8 mouse cellular contexts compared by ENCODE assay signal in genomic region chr1:192137926-192138910, GRCm38 (mm10). TPM values are rescaled to one million over a fixed set of nuclear protein-coding genes. Genes with fewer than 3 reads are reported as not detected.
DNase-seq lines count a peak whose midpoint lies in the region; ATAC-seq lines count a peak whose summit lies in the region.

Gene Rcor3, minus strand, starts transcription at chr1:192138062.

- H3K4me2 ChIP-seq in hindbrain, embryonic 11.5 days (replicated peaks; ENCODE audit: low read depth, low read length), result peak within 1 kb of the TSS; percentile 94

- peak; percentile 89 for DNase-seq in MN1 (ENCODE audit: low spot score)
- DNase-seq in cerebellum, adult 9-10 months, result peak; percentile 81
- DNase-seq in frontal cortex, adult 2 months (ENCODE audit: extremely low spot score in 1 of 2, low spot score in 1 of 2), result peak; percentile 33 to 68
- DNase-seq in hindbrain, embryonic 11.5 days (ENCODE audit: low spot score), result peak; percentile 86
- DNase-seq in layer of hippocampus, postnatal 10 days (ENCODE audit: low spot score in 2 of 2), result peak; percentile 78 to 86
- peak; percentile 83 for DNase-seq in lung, postnatal 10 days
- DNase-seq in ovary, postnatal 36 days (ENCODE audit: low spot score), result peak; percentile 86
- DNase-seq in thymus, postnatal 25 days, result peak; percentile 75

- no peaks in the 10 kb centered on the region for H3K9me3 ChIP-seq in hindbrain, embryonic 11.5 days (ENCODE audit: control insufficient read depth, low read length)

- H3K4me3 ChIP-seq in hindbrain, embryonic 11.5 days (ENCODE audit: low read depth, low read length), result peak within 1 kb of the TSS; percentile 83

- peak within 1 kb of the TSS; percentile 98 for H3K27ac ChIP-seq in hindbrain, embryonic 11.5 days (ENCODE audit: low read depth, low read length)

- no peaks in the 10 kb centered on the region for H3K36me3 ChIP-seq in hindbrain, embryonic 11.5 days (ENCODE audit: control insufficient read depth, insufficient read depth, low read length)

- no peaks in the 10 kb centered on the region for H3K27me3 ChIP-seq in hindbrain, embryonic 11.5 days (ENCODE audit: control insufficient read depth, insufficient read depth, low read length)

- 1% methylated on average over 37 of the region's 88 CpGs for WGBS in hindbrain, embryonic 11.5 days

- peak within 1 kb of the TSS; percentile 95 for H3K9ac ChIP-seq in hindbrain, embryonic 11.5 days (ENCODE audit: low read depth, low read length)

- peak; percentile 88 for ATAC-seq in hindbrain, embryonic 11.5 days (ENCODE audit: low FRiP score)

- peaks cover 2% of the 10 kb centered on the region; the same call in 1 of the 2 replicates for H3K4me1 ChIP-seq in hindbrain, embryonic 11.5 days (replicated peaks; ENCODE audit: control insufficient read depth, insufficient read depth, low read length)

RNA-seq across cellular contexts. Expression of gene Rcor3, which starts in this region (rescaled TPM):
- polyA plus RNA-seq in frontal cortex, adult 2 months (2012; rRNA removed), result 28.3 and 37.0 TPM in 2 replicates
- polyA plus RNA-seq in hindbrain, embryonic 11.5 days (2014; fragmentation: Nextera tagmentation; extraction: Ambion mirVana), result 20.3 and 22.2 TPM in 2 replicates
- 10 to 100 TPM; 53.0 to 60.4 TPM for total RNA-seq in layer of hippocampus, postnatal 10 days (2021)

Comparison
In these comparisons a context has a peak if more than half of its experiments do, and no peak if none do; other contexts are left out.
1. Peak in every context shown above with its lines: DNase-seq, ATAC-seq, H3K4me3 ChIP-seq and H3K27ac ChIP-seq.